Mouse (Mus musculus) splenic B cell, adult 2 months (primary cell): Measurements from ENCODE around the gene Mdga1.
"Not testable (repeated sequence)": the region's sequence is repeated elsewhere in the genome, so short reads cannot be mapped to it uniquely, and the experiment has no call there.

Experiments
- DNase-seq: peaks from one replicate; pipeline ENCODE4 v3.0.0-alpha.2; 2011; ENCODE audit warnings: low read depth, low spot score
- H3K27me3 ChIP-seq: 2 replicates; pipeline ENCODE4 v1.6.1; 2012; ENCODE audit warnings: mild to moderate bottlenecking, low read length, moderate library complexity, mixed read lengths; ENCODE audit not compliant: control insufficient read depth, poor library complexity, insufficient read depth, severe bottlenecking
- H3K36me3 ChIP-seq: 2 replicates; pipeline ENCODE4 v1.6.1; 2012; ENCODE audit warnings: mild to moderate bottlenecking, low read length, moderate library complexity, mixed read lengths; ENCODE audit not compliant: control insufficient read depth, poor library complexity, insufficient read depth, severe bottlenecking

Mdga1 gene

DNA sequence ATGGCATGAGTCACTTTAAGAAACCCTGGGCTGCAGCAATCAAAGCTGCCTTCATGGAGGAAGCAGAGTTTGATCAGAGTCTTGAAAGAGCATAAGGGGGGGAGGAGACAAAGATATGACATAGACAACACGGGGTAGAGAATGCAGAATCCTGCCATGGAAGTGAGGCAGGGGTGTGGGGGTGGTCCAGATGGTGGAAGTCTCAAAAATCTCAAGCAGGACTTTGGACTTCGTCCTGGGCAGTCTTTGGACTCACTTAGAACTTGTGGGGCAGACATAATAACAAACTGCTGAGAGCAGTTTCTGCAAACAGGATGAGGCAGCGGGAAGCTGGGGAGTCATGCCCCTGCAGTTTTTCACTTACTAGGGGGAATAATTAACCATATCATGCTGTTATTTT is 166.3 kb downstream of the Mdga1 start:
- no peaks in the 10 kb centered on the region for H3K27me3 ChIP-seq
- no peak for DNase-seq
- no peaks in the 10 kb centered on the region for H3K36me3 ChIP-seq

DNA sequence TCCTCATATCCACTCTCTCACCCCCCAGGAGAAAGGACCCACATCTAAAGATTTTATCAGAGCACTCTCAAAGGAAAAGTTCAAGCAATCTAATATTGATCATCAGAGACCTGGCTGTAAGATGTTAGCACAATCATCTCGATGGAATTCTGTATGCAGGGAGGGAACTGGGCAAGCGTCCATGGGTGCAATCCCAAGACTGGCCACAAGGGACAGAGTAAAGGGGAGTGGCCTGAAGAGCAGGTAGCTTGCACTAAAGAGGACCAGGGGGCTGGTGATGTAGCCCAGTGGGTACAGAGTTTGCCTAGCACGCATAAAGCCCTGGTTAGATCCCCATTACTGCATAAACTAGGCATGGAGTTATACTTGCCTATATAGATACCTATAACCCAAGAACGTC is 168.5 kb downstream of the Mdga1 start:
- H3K36me3 ChIP-seq, result no peaks in the 10 kb centered on the region
- H3K27me3 ChIP-seq, result no peaks in the 10 kb centered on the region
- peak; percentile 72 for DNase-seq

DNA sequence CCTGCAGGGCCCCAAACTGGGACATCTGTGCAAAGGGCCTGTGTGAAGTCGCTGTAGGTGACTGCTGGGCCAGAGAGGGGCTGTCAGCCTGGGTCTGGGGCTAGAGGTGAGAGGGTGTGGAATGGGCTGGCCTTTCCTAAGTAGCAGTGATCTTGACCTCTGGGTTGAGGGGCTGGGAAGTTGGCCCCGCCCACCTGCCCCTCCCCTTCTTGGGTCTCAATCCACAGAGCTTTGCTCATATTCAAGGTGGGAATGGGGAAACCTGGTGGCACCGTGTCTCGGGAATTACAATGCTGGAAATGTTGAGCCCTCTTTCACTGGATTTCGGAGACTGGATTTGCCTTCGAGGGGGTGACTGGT is 169.8 kb downstream of the Mdga1 start:
- Histone ChIP-seq H3K27me3 (no peaks in the 10 kb centered on the region), H3K36me3 (no peaks in the 10 kb centered on the region)
- no peak for DNase-seq

DNA sequence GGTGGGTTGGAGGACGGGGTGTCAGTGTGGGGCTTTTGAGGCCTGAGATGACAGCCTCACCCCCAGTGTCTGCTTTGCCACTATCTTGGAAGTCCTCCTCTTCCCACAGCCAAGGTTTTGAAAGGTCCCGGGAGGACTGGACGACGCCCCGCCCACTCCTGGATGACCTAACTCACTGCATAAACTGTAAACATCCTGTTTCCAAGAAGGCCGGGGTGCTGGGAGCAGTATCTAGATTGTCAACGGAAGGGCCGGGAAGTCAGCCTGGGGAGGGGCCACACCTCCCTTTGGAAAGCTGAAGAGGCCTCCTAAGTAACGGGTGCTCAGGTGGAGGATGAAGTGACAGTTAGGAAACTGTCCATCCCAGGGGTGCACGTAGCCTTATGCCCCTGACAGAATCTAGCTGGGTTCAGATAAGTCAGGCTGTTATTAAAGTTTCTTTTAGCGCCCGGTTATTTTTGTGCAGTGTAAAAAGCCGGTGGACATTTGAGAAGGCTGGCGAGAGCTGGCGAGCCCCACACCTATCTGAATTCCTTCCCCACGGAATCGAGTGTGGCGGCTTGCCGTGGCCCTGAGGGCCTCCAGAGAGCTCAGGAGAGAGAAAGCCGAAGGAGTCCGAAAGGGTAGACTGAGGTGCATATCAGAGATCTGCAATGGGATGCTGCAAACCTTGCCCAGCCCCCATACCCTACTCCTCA is 170.3 kb downstream of the Mdga1 start:
- Histone ChIP-seq H3K36me3 (no peaks in the 10 kb centered on the region), H3K27me3 (no peaks in the 10 kb centered on the region)
- DNase-seq, result no peak

- H3K27me3 ChIP-seq, result no peaks in the 10 kb centered on the region
- DNase-seq, result no peak
- no peaks in the 10 kb centered on the region for H3K36me3 ChIP-seq
These were observed 171.7 kb downstream of the Mdga1 start for GRCm38 (mm10) chr17:29798151-29798550.

DNA sequence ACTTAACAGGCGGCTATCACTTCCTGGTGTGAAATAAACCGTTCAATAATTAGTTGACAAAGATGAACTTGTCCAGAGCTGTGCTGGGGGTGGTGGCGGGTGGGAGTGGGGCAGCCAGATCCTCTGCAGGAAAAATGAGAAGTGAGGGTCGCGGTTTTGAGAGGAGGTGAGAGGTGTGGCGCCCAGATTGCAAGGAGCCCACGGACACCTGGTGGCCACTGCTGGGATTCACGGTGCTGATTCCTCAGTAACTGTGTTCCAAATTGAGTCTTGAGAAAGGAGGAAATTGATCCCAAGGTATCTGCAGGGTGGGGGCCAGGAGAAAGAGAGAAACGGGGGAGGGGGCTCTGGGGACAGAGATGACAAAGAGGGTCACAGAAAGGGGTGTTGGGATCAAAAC is 173.1 kb downstream of the Mdga1 start:
- peak; percentile 13 for DNase-seq
- H3K36me3 ChIP-seq, result no peaks in the 10 kb centered on the region
- no peaks in the 10 kb centered on the region; the same call in 1 of the 2 replicates for H3K27me3 ChIP-seq

GRCm38 (mm10) chr17:29796086-29796485 is 173.8 kb downstream of the Mdga1 start:
- DNase-seq, result peak; percentile 68

DNA sequence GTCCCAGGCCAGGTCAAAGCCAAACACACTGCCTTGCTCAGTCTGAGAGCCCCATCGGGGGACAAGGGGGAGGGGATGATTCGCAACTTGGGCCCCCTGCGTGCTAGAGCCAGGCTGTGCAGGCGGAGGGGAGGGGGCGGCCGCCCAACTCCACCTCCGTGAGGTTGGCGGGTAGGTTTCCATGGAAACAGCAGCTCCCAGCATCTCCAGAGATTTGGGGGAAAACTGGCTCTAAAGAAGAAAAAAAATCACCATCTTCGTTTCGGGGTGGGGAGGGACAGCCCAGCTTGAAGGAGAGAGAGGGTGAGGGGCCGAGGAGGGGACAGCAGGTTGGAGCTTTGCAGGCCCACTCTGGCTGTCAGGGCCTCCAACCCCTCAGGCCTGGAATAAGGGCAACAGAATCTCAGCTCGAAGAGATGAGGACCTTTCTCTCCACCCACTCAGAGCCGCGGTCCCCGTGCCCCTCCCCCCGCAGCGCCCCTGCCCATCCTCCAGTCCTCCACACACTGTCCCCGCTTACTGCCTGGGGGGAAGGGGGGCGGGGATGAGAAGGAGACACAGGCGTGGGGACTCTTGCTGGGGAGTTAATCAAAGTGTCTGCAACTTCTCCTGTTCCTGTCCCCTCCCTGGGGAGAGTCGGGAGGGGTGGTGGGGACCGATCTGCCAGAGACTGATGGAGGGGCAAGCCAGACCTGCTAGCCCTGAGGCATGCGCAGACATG is 174.7 kb downstream of the Mdga1 start:
- DNase-seq, result no peak
- Histone ChIP-seq H3K36me3 (no peaks in the 10 kb centered on the region), H3K27me3 (no peaks in the 10 kb centered on the region; the same call in 1 of the 2 replicates)

More at GRCm38 (mm10) chr17:29796086-29796485, 173.8 kb downstream of the Mdga1 start:
- Histone ChIP-seq H3K27me3 (no peaks in the 10 kb centered on the region; the same call in 1 of the 2 replicates), H3K36me3 (no peaks in the 10 kb centered on the region)

DNA sequence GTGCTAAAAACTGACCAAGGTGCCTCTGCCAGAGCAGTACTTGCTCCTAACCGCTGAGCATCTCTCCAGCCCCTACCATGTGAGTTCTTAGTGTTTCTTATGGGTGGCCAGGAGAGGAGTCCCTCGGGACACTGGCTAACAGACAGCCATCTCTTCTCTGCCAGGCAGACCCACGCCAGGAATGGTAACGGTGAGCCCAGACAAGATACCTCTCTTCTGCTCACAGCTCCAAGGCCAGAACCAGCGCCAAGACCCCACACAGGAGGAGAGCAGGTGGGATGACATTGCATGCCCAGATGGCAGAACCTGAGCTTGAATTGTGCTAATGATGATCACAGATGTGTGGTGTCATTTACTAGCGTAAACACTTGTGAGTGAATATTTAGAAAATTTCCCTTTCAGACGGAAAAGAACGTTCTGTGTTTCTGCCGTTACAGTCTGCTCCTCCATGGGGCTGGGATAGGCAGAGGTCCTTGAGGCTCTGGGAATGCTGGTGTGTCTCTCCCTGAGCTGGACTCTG is 178.3 kb downstream of the Mdga1 start:
- no peak for DNase-seq
- Histone ChIP-seq H3K27me3 (no peaks in the 10 kb centered on the region; the same call in 1 of the 2 replicates), H3K36me3 (no peaks in the 10 kb centered on the region)

DNA sequence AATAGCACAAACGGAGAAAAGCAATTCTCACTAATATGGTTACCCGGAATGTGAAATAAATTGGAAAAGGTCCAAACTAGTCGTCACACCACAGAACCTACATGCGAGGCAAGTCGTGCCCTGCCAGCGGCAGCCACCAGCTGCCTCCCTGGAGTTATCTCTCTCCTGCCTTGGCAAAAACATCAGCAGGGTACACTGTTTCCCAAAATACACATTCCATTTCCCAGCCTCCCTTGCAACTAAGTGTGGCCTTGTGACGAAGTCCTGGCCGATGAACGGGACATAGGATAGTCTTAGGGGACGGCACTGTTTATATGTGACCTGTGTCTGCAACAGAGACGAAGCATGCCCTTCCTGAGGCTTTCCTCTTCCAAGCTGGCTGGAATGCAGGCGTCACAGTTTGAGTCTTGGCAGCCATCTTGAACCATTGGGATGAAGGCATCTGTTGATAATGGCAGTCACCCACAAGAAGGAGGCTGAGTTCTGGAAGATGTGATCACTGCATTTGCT is 179.6 kb downstream of the Mdga1 start:
- DNase-seq, result no peak
- Histone ChIP-seq H3K36me3 (no peaks in the 10 kb centered on the region), H3K27me3 (no peaks in the 10 kb centered on the region; the same call in 1 of the 2 replicates)

DNA sequence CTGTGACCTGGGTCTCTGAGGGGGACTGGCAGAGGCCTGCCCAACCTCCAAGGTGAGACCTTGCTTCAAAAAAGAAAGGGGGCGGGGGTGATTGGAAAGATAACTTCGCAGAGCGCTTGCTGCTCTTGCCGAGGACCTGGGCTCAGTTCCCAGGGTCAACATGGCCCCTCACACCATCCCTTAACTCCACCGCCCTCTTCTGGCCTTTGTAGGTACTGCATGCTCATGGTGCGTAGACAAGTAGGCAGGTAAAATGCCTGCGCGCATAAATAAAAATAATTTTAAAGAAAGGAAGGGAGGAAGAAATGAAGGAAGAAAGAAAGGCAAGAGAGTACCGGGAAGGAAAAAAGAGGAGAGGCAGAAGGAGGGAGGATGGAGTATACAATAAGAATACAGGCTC is 180.2 kb downstream of the Mdga1 start:
- H3K27me3 ChIP-seq, result no peaks in the 10 kb centered on the region; the same call in 1 of the 2 replicates
- peak; percentile 37 for DNase-seq
- no peaks in the 10 kb centered on the region for H3K36me3 ChIP-seq

DNA sequence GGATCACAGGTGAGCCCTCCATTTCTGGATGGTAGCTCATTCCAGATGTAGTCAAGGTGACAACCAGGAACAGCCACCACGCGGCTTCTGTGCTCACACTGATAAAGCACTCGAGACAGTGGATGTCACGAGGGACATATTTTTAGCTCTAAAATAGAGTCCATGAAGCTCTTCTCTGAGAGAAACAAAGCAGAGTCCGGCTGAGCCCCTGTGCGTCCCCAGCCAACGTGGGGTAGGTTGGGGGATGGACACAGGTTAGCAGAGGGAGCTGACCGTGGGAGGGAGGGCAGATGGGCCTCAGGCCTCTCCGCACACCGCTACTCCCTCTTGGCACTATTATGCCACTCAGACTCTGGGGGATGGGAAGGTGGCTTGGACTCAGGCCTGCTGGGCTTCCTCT is 181.3 kb downstream of the Mdga1 start:
- Histone ChIP-seq H3K27me3 (no peaks in the 10 kb centered on the region; the same call in 1 of the 2 replicates), H3K36me3 (no peaks in the 10 kb centered on the region)
- DNase-seq, result no peak

GRCm38 (mm10) chr17:29784820-29785219 is 185.1 kb downstream of the Mdga1 start:
- H3K36me3 ChIP-seq, result no peaks in the 10 kb centered on the region
- DNase-seq, result no peak
- H3K27me3 ChIP-seq, result no peaks in the 10 kb centered on the region; the same call in 1 of the 2 replicates

- H3K36me3 ChIP-seq, DNase-seq, H3K27me3 ChIP-seq: not testable (repeated sequence)
These were observed 188.4 kb downstream of the Mdga1 start for GRCm38 (mm10) chr17:29781472-29781871.

DNA sequence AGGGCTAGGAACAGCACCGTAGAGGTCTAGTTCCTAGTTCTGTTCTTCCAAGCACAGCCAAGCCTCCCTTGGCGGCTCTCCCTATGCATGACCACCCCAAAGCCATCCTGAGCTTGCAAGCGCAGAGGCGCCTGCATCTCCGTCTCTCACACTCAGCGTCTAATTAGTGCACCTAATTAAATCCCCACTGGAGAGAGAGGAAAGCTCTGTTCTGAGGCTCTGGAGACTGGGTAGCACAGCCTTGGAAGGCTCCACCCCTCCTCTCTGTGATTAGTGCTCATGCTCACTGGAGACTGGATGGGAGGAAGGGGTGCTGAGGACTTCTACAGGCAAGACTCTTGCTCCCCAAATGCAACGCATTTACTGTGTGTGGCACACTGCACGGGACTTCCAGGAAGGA is 191.9 kb downstream of the Mdga1 start:
- no peaks in the 10 kb centered on the region; the same call in 1 of the 2 replicates for H3K27me3 ChIP-seq
- H3K36me3 ChIP-seq, result no peaks in the 10 kb centered on the region
- no peak for DNase-seq
